Mouse (Mus musculus): ENCODE measurements around the gene Olfr1002.

GRCm38 (mm10) chr2:85678667-85679066, 28.2 kb upstream of the Olfr1002 start, which contains the start of gene Olfr1006:
- TF ChIP-seq CTCF (IDR thresholded peaks at IDR 0.05; ENCODE audit: extremely low read depth, insufficient read depth, low read length): no peak
- no peak for TF ChIP-seq POLR2A (IDR thresholded peaks at IDR 0.05; ENCODE audit: extremely low read depth, insufficient read depth, low read length)

Data from cortical plate, adult 2 months (tissue).